Mouse (Mus musculus) lung, adult 2 months (tissue): ENCODE results near the gene Mtrex.

Experiments used
- CTCF ChIP-seq: fragments of 200-500 bp; IDR thresholded peaks from 2 replicates; pipeline ENCODE4 v1.5.1; 2011; ENCODE audit warnings: mild to moderate bottlenecking, low read length, control low read depth; ENCODE audit not compliant: insufficient read depth
- POLR2A ChIP-seq: fragments of 200-500 bp; IDR thresholded peaks from 2 replicates; pipeline ENCODE4 v1.6.1; 2011; ENCODE audit warnings: low read depth, mild to moderate bottlenecking, control low read depth, low read length, borderline replicate concordance; ENCODE audit errors: extremely low read depth

GRCm38 (mm10) chr13:112845931-112846330, 81.3 kb downstream of the Mtrex start:
- TF ChIP-seq CTCF (no peak), POLR2A (no peak)
